Mouse (Mus musculus) C2C12 (cell line): ENCODE results near the gene Itprid2.

Experiments used
- CTCF ChIP-seq: IDR thresholded peaks from one replicate; pipeline ENCODE4 v1.5.1; 2011; ENCODE audit not compliant: control insufficient read depth, insufficient read depth, insufficient read length
- USF1 ChIP-seq: IDR thresholded peaks from one replicate; pipeline ENCODE4 v1.6.1; 2011; ENCODE audit warnings: low read depth, mild to moderate bottlenecking, control low read depth, moderate library complexity

DNA sequence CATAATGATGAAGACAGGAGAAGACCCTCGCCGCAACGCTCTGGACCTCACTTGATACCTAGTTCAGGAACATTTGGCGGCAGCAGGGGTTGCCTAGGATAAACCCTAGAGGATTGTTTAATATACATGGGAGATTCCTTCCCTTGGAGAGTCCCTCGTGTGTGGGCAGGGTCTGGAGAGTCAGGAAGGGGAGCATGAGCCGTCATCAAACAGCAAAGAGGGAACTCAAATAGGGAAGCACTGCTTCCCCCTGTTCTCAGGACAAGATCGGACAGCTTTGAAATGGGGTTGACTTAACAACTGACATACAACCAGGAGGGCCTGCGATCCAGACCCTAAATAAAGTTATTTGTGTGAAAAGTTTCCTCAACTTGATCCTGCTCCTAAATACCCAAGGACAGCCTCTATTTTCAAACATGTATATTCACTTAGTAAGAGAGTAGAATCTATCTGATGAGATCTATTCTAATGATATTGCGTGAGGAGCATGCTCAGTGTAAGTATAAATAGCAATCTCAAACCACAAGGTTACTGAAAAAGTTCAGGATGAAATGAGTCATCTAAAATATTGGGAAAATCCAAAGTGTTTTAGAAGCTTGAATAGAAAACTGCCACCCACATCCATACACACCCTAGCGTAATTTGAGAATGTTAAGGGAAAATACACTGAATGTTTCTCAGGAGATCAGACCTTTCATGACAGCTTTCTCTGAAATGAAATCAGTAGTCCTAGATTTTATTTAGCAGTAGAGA lies 61.5 kb downstream of the Itprid2 start:
- TF ChIP-seq CTCF = no peak
- TF ChIP-seq USF1 = no peak
